In genomic region chr14:105851359-105852067, GRCm38 (mm10) we compare ENCODE assay signal across 10 mouse cellular contexts. TPM values are rescaled to one million over a fixed set of nuclear protein-coding genes. Genes with fewer than 3 reads are reported as not detected.
DNase-seq lines count a peak whose midpoint lies in the region; ATAC-seq lines count a peak whose summit lies in the region.
"Had no signal": no experiment of that assay in that cellular context is flagged by ENCODE, and none has a peak within 500 bp of the region (broad histone marks: within the 10 kb centered on the region; RNA-seq: fewer than 3 reads in every experiment).

No protein-coding gene starts in this region.

- H3K4me2 ChIP-seq in lung, embryonic 16.5 days (ENCODE audit: low read depth, low read length) = no peak overlapping the region
- H3K4me2 ChIP-seq in embryonic facial prominence, embryonic 14.5 days (ENCODE audit: low read depth, low read length) = no peak overlapping the region

- H3K9ac ChIP-seq in lung, embryonic 16.5 days (ENCODE audit: low read length) = no peak overlapping the region
- H3K9ac ChIP-seq in embryonic facial prominence, embryonic 14.5 days (ENCODE audit: low read depth, low read length) = no peak overlapping the region

- no peaks in the 10 kb centered on the region for H3K36me3 ChIP-seq in lung, embryonic 16.5 days (ENCODE audit: control insufficient read depth, insufficient read depth, low read length)
- H3K36me3 ChIP-seq in embryonic facial prominence, embryonic 14.5 days (ENCODE audit: control insufficient read depth, insufficient read depth, low read length) = no peaks in the 10 kb centered on the region

- no peaks in the 10 kb centered on the region for H3K27me3 ChIP-seq in lung, embryonic 16.5 days (ENCODE audit: control insufficient read depth, insufficient read depth, low read depth, low read length)
- H3K27me3 ChIP-seq in embryonic facial prominence, embryonic 14.5 days (replicated peaks; ENCODE audit: control insufficient read depth, insufficient read depth, low read length) = no peaks in the 10 kb centered on the region

- no peak for DNase-seq in lung, postnatal 14 days
- DNase-seq in embryonic facial prominence, embryonic 14.5 days (ENCODE audit: low spot score) = peak; percentile 81
- DNase-seq in lung, postnatal 10 days = peak; percentile 10
- peak; percentile 13 for DNase-seq in retina, postnatal 7 days (ENCODE audit: low read depth, low spot score)
- DNase-seq in layer of hippocampus, postnatal 14 days (ENCODE audit: low spot score in 2 of 2) = no peak
- no peak for DNase-seq in adrenal gland, adult (ENCODE audit: inconsistent age in 2 of 2, low spot score in 1 of 2)
- DNase-seq in heart, postnatal 14 days = no peak
- DNase-seq: cerebellum, adult 9-11 months; spleen, adult 18-20 months had no signal

- no peaks in the 10 kb centered on the region; the same call in 1 of the 2 replicates for H3K4me1 ChIP-seq in lung, embryonic 16.5 days (replicated peaks; ENCODE audit: control insufficient read depth, insufficient read depth, low read length)
- H3K4me1 ChIP-seq in embryonic facial prominence, embryonic 14.5 days (ENCODE audit: control insufficient read depth, insufficient read depth, low read length) = no peaks in the 10 kb centered on the region

- intact Hi-C loops in heart, postnatal 14 days (cut with DNase I) = no loop called here

- no peak overlapping the region for H3K4me3 ChIP-seq in lung, embryonic 16.5 days (ENCODE audit: low read length)
- no peak overlapping the region for H3K4me3 ChIP-seq in embryonic facial prominence, embryonic 14.5 days (ENCODE audit: low read depth, low read length)

- no peaks in the 10 kb centered on the region for H3K9me3 ChIP-seq in lung, embryonic 16.5 days (ENCODE audit: control insufficient read depth, low read length)
- no peaks in the 10 kb centered on the region for H3K9me3 ChIP-seq in embryonic facial prominence, embryonic 14.5 days (ENCODE audit: control insufficient read depth, low read length)

- ATAC-seq in lung, embryonic 16.5 days (ENCODE audit: low read depth) = peak; percentile 62
- peak; percentile 90 for ATAC-seq in embryonic facial prominence, embryonic 14.5 days (ENCODE audit: low read depth)

- H3K27ac ChIP-seq in lung, embryonic 16.5 days (ENCODE audit: low read length) = peak overlapping the region; percentile 56; the same call in 1 of the 2 replicates
- no peak overlapping the region for H3K27ac ChIP-seq in embryonic facial prominence, embryonic 14.5 days (replicated peaks; ENCODE audit: low read depth, low read length)

- 22% methylated on average over 7 of the region's 7 CpGs for WGBS in lung, embryonic 16.5 days
- 32% methylated on average over 7 of the region's 7 CpGs for WGBS in embryonic facial prominence, embryonic 14.5 days

RNA-seq across cellular contexts. Expression of gene Spry2, which starts 45.1 kb away (rescaled TPM):
- polyA plus RNA-seq in lung, embryonic 16.5 days (2015; fragmentation: Nextera tagmentation; extraction: Ambion mirVana) = 52.1 and 61.7 TPM in 2 replicates
- polyA plus RNA-seq in embryonic facial prominence, embryonic 14.5 days (2014; fragmentation: Nextera tagmentation; extraction: Ambion mirVana) = 53.9 and 65.2 TPM in 2 replicates
- 10 to 100 TPM; 60.5 to 75.1 TPM for total RNA-seq in layer of hippocampus, postnatal 14 days (2021)
- 10 to 100 TPM; 34.6 to 35.7 TPM for total RNA-seq in heart, postnatal 14 days (2021)

Comparison
In these comparisons a context has a peak if more than half of its experiments do, and no peak if none do; other contexts are left out.
1. DNase-seq: peak in embryonic facial prominence, embryonic 14.5 days (single experiment), lung, postnatal 10 days (single experiment) and retina, postnatal 7 days (single experiment); none in lung, postnatal 14 days (single experiment), layer of hippocampus, postnatal 14 days (0 of 2), adrenal gland, adult (0 of 2) and heart, postnatal 14 days (0 of 2).